Mouse (Mus musculus): Measurements from ENCODE around the gene Cacng2.

DNA sequence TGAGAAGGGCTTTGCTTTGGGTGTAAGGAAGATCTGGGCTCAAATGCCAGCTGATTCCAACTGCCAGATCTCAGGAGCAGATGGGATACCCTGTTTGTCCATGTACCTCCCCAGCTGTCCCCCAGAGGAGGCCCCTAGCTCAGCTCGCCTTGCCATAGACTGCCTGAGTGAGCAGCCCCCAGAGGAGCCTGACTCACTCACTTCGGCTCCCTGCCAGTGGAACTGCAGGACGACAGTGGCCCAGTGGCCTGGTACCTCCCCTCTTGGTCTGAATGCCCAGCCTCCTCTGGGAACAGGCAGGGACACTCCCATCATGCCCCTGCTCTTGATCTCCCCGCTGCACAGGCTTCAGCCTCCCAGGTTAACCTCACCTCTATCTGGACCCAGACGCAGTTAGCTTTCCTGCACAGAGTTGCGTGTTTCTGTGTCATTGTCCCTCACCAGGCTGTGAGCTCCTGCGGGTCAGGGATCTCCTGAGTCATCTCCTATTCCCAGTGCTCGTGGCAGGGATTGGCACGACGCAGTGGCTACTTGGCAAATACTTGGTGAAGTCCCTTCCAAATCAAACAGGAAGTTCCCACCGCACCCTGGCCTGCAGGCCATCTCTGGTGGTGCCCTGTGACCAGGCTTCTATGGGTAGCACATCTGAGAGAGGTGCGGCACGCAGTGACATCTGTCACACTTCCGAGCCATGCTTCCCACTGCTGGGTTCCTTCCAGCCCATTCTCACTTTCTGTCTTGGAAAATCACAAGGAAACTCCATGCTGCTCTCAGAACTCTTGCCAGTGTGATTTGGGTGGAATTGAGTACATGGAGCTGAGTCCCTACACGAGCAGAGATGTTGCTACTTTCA lies 40.8 kb downstream of the Cacng2 start:
- TF ChIP-seq CTCF (IDR thresholded peaks at IDR 0.05; ENCODE audit: extremely low read depth, insufficient read depth, low read length) (no peak), POLR2A (IDR thresholded peaks at IDR 0.05; ENCODE audit: extremely low read depth, insufficient read depth, low read length) (no peak)
